ENCODE assay signal across 13 mouse cellular contexts in the genomic region with DNA sequence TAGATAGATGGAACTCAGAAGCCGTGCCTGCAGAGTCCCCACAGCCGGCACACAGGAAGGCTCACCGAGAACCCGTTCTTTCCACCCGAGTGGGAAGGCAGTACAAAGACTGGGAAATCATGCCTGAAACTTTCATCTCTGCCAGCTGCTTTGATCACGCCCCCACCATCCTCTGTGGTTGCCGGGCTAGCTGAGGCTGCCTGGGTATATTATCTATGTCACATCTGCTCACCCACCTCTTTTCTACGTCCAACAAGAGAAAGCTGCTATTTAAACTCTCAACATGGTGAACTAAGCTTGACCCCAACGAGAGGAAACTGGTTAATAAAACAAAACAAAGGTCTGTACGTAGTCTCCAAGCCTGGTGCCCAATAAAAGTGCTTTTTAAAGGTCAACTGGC. TPM values are rescaled to one million over a fixed set of nuclear protein-coding genes. Genes with fewer than 3 reads are reported as not detected.
DNase-seq lines count a peak whose midpoint lies in the region; ATAC-seq and TF ChIP-seq lines count a peak whose summit lies in the region.
"Had no signal": no experiment of that assay in that cellular context is flagged by ENCODE, and none has a peak within 500 bp of the region (broad histone marks: within the 10 kb centered on the region; RNA-seq: fewer than 3 reads in every experiment).

No protein-coding gene starts in this region.

- no peak overlapping the region for H3K9ac ChIP-seq in heart, adult 2 months (ENCODE audit: low read depth, low read length)
- H3K9ac ChIP-seq: forebrain, embryonic 15.5 days; hindbrain, embryonic 14.5 days; neural tube, embryonic 13.5 days had no signal

- intact Hi-C loops in left cerebral cortex, postnatal 4 days (cut with DNase I), result no loop called here
- intact Hi-C loops in heart, adult 2 months (cut with DNase I), result no loop called here

- peak; percentile 83 for ATAC-seq in activated CD4-positive, CD25-positive, alpha-beta regulatory T cell, adult 4 months
- ATAC-seq: forebrain, embryonic 15.5 days had no signal

- H3K4me3 ChIP-seq in heart, adult 2 months, result no peak overlapping the region
- H3K4me3 ChIP-seq: forebrain, embryonic 15.5 days; megakaryocyte, embryonic 14.5 days; neural tube, embryonic 13.5 days had no signal

- no peaks in the 10 kb centered on the region for H3K79me2 ChIP-seq in heart, adult 2 months (replicated peaks; ENCODE audit: control insufficient read depth, insufficient read depth, low read length)

- 73% methylated on average over 10 of the region's 10 CpGs for whole genome bisulfite sequencing in heart, adult 2 months

- H3K27me3 ChIP-seq in heart, adult 2 months (ENCODE audit: control insufficient read depth, insufficient read depth, low read length), result no peaks in the 10 kb centered on the region
- H3K27me3 ChIP-seq: forebrain, embryonic 15.5 days; megakaryocyte, embryonic 14.5 days; neural tube, embryonic 13.5 days had no signal

- DNase-seq in left cerebral cortex, adult 11 months (ENCODE audit: low spot score), result peak; percentile 14
- no peak for DNase-seq in left cerebral cortex, postnatal 4 days
- peak; percentile 79 for DNase-seq in CD4-positive helper T cell, adult 2 months (ENCODE audit: low read depth, low spot score)
- peak; percentile 34 for DNase-seq in natural killer cell, adult 2 months (ENCODE audit: low spot score in 2 of 2)
- DNase-seq in embryo, embryonic 9.5 days (ENCODE audit: extremely low spot score), result no peak
- DNase-seq in heart, adult 2 months, result no peak
- DNase-seq: adrenal gland, adult 2 months; embryo, embryonic 11 days had no signal

- no peak for TF ChIP-seq CTCF in heart, adult 2 months (IDR thresholded peaks at IDR 0.05)

- no peak for TF ChIP-seq POLR2A in heart, adult 2 months (IDR thresholded peaks at IDR 0.05; ENCODE audit: insufficient read depth, low read depth, low read length)

- no peaks in the 10 kb centered on the region; the same call in 1 of the 2 replicates for H3K36me3 ChIP-seq in heart, adult 2 months (ENCODE audit: control insufficient read depth, insufficient read depth, low read length)
- H3K36me3 ChIP-seq: forebrain, embryonic 15.5 days had no signal

- TF ChIP-seq EP300 in heart, adult 2 months (IDR thresholded peaks at IDR 0.05; ENCODE audit: insufficient read depth, low read depth, low read length), result no peak

- H3K27ac ChIP-seq in heart, adult 2 months, result no peak overlapping the region
- H3K27ac ChIP-seq: forebrain, embryonic 15.5 days; hindbrain, embryonic 14.5 days; neural tube, embryonic 13.5 days had no signal

- 0 out of 2 replicates have a peak, but pooled peaks cover 3% of the 10 kb centered on the region for H3K4me1 ChIP-seq in heart, adult 2 months (ENCODE audit: control insufficient read depth, insufficient read depth, low read length)
- H3K4me1 ChIP-seq: forebrain, embryonic 15.5 days had no signal

RNA-seq across cellular contexts. Expression of a gene that starts 52.1 kb away (rescaled TPM):
- total RNA-seq in left cerebral cortex, postnatal 4 days (2021), result 10 to 100 TPM; 87.6 to 88.3 TPM
- 10 to 100 TPM; 49.3 to 55.8 TPM for polyA plus RNA-seq in activated CD4-positive, CD25-positive, alpha-beta regulatory T cell, adult 4 months (2017; shearing (Covaris generic))
- 10 to 100 TPM; 35.5 to 37.7 TPM for total RNA-seq in heart, adult 2 months (2021)
- 24.5 and 42.8 TPM in 2 replicates for polyA plus RNA-seq in heart, adult 2 months (2012; rRNA removed)

Comparison
In these comparisons a context has a peak if more than half of its experiments do, and no peak if none do; other contexts are left out.
1. DNase-seq: peak in left cerebral cortex, adult 11 months (single experiment), CD4-positive helper T cell, adult 2 months (single experiment) and natural killer cell, adult 2 months (2 of 2); none in left cerebral cortex, postnatal 4 days (single experiment), embryo, embryonic 9.5 days (single experiment) and heart, adult 2 months (0 of 2).